Mouse (Mus musculus) C2C12 (cell line): ENCODE data around the gene Kctd10.

Source experiments
- CEBPB ChIP-seq: IDR thresholded peaks from one replicate; pipeline ENCODE4 v1.6.1; 2011; ENCODE audit warnings: low read depth, mild to moderate bottlenecking, control low read depth, moderate library complexity
- CTCF ChIP-seq: IDR thresholded peaks from one replicate; pipeline ENCODE4 v1.5.1; 2011; ENCODE audit not compliant: control insufficient read depth, insufficient read depth, insufficient read length
- MAX ChIP-seq: IDR thresholded peaks from one replicate; pipeline ENCODE4 v1.6.1; 2011; ENCODE audit warnings: mild to moderate bottlenecking, control low read depth
- USF1 ChIP-seq: IDR thresholded peaks from one replicate; pipeline ENCODE4 v1.6.1; 2011; ENCODE audit warnings: low read depth, mild to moderate bottlenecking, control low read depth, moderate library complexity

GRCm38 (mm10) chr5:114368803-114369496, 11.4 kb downstream of the Kctd10 start:
- TF ChIP-seq CTCF (no peak), USF1 (no peak), MAX (no peak), CEBPB (no peak)
